Mouse (Mus musculus) lung, postnatal 14 days (tissue): ENCODE measurements around the gene Tgif1.
A peak's percentile ranks its signal among the peaks of the same experiment; 100 is the strongest.

Experiments
- DNase-seq: peaks from one replicate; pipeline ENCODE4 v3.0.0; 2021

Gene Tgif1

DNA sequence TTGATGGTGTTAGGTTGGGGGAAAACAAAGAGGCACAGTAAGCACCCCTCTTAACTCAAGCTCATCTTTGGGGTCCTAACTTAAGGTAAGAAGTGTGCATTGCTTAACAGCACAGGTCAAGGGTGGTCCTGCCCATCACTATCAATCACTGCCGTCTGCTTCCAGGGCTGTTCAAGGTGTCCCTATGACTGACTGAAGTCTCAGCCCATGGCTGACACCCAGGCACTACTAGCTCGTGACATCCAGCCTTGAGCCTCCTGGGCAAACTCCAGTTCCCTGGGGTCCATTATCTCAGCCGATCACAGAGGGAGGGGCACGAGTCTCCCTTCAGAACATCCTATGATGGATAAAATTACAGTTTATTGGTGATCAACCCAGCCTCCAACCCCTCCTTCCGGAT is 12.7 kb upstream of the Tgif1 start:
- DNase-seq: no peak

DNA sequence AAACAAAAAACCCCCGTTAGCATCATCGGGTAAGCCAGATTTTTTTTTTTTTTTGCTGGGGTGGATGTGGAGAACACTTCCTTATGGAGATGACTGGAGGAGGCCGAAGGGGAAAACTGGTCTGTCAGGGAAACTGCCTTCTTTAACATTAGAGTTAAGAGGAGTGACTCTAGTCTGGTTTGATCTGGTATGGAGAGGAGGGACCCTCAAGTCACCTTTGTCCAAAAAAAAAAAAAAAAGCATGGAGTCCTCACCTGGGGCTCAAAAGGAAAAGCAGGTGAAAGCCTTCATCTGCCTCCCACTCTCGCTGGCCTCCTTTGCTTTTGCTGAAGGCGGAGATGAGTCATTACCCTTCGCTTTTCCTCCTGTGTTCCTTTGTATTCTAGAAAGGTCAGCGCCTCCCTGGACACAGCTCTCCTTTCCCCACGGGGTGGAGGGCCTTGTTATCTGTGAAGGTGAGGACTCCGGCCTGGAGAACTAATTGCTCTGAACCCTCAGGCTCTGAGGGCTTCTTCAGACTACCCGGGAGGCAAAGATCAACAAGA is 11.8 kb upstream of the Tgif1 start:
- no peak for DNase-seq

DNA sequence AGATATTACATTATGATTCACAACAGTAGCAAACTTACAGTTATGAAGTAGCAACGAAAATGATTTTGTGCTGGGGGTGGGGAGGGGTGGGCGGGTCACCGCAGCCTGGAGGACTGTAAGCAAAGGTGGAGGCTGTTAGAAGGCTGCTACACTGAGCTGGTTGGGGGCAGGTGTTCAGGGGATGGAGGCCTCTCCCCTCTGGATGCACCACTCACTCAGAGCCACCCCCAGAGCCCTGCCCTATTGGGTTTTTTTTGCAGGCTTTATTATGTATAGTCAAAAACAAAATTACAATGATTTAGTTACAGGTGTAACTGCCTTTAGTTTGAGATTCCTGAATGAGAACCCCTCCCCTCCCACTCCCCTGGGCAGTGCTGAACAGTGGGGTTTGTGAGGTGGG is 11.3 kb upstream of the Tgif1 start:
- DNase-seq: no peak

DNA sequence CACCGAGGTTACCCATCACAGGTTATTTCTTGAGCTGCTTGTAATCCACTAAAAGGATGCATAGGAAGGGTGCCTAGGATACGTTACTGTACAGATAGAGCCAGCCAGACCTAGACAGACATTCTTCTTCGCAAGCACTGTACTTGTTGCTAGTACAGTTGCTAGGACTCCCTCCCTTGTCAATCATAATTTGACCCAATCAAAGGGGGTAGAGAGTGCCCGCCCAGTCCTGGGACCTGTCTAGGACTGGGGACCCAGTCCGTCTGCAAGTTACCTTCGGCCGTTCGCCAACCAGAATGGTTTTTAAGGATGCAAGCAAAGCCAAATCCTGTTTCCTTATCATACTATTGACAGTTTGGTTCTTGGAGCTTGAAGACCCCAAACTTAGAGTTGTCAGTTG is 10.8 kb upstream of the Tgif1 start:
- no peak for DNase-seq

DNA sequence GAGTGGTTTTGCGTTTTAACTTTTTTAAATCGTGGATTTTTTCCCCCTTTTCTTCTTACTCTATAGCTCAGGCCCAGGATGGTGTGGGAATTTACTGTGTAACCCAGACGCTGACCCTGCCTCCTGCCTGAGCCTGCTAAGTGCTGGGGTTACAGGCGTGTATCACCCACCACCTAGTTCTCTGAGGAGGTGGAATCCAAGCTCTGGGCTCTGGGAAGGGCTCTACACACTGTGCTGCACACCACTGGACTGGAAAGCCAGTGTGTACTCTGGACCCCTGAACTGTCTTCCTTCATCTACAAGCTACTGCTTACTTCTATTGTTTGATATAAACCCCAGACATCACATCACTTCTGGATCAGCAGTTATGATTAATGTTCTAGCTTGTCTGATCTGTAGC is 5.5 kb upstream of the Tgif1 start:
- no peak for DNase-seq

DNA sequence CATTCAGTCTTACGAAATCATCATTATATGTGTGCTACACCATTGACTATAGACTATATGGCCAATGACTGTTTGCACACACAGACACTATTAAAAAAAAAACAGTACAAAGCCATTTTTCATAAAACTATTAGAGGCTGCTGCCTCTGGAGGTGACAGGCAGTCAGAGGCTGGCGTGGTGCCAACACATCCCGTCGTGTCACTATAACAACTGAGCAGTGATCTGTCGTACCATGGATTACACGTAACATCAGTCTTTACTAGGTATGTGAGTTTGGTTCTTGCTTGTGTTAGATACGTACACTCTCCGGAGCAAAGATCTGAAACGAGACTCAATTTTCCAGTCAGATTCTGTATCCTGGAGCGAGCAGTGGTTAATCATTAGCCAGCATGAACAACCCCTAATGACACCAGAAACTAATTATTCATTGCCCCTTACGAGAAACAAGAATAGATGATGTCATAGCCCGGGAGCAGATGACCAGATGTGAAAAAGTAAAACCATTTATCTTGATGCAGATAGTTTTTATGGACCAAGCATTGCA is 3.6 kb upstream of the Tgif1 start:
- DNase-seq: peak; percentile 12

DNA sequence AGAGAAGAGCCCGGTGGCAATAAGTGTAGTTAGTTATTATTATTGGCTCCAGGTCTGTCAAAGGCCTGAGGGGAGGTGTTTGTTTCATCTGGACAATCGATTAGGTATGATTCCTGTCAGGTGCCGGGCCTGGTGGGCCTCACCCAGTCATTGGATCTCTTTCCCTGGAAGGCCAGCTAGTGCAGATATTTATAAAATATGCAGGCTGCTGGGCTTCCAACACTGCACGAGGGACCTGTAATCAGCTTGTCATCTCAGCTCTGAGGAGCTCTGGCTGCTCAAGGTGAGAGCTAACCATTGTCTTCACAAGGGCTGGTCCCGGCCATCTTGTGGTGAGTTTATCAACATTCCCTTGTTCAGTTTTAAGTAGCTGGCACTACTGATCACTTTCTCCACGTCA is 675 bp upstream of the Tgif1 start:
- no peak for DNase-seq

DNA sequence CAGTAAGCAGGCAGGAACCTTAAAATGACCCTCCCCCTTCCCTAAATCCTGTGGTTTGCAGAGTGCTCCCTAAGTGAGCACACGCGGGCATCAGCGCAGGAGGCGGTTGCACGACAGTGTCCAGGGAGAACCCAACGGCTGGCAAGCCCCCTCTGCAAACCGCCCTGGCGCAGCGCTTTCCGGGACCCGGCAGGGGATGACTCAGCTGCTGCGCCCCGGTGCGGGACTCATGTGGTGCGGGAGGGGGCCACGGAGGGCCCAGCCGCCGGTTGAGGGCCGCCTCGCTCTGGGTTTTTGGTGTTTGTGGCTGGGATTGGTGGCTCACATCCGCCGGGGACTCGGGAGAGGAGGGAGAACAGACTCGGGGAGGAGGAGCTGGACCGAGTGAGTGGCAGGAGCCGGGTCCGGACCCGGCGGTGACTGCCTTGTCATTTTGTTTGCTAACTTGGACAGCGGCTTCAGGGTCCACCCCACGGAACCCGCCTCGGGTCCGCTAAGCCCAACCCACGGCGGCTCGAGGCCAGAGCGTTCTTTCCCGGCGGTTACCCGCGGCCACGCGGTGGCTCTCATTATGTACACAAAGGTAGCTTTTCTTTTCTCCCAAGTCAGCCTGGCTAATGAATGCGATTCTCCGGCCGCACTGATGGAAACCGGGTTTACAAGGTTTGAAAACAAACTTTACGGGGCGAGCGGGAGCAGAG is 510 bp downstream of the Tgif1 start:
- peak; percentile 87 for DNase-seq

DNA sequence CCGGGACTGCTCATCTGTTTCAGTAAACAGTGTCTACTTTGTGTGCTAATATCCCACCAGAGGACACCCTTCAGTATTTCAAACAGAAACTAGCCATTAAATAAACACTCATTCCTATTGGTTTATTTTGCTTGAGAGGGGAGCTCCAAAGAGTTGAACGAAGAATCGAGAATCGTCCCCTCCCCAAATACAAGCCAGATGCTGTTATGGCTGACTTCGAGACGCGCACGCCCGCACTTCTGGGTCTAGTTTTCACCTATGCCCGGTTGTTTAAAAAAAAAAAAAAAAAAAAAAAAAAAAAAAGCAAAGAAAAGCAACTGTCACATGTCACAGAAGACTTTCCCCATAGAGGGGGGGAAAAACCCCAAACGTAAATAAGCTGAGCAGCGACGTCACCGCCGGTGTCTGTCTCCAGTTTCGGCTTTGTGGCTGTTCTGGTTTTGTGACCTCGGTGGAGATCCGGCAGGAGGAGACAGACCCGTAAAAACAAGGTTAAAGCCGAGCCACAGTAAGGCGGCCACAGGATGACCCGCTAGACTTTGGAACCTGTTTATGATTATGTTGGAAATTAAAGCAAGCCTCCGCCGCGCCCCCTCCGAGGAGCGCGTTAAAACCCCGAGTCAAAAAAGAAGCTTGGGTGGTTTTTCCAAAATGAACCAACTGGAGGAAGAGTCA is 1.2 kb downstream of the Tgif1 start:
- peak; percentile 51 for DNase-seq

DNA sequence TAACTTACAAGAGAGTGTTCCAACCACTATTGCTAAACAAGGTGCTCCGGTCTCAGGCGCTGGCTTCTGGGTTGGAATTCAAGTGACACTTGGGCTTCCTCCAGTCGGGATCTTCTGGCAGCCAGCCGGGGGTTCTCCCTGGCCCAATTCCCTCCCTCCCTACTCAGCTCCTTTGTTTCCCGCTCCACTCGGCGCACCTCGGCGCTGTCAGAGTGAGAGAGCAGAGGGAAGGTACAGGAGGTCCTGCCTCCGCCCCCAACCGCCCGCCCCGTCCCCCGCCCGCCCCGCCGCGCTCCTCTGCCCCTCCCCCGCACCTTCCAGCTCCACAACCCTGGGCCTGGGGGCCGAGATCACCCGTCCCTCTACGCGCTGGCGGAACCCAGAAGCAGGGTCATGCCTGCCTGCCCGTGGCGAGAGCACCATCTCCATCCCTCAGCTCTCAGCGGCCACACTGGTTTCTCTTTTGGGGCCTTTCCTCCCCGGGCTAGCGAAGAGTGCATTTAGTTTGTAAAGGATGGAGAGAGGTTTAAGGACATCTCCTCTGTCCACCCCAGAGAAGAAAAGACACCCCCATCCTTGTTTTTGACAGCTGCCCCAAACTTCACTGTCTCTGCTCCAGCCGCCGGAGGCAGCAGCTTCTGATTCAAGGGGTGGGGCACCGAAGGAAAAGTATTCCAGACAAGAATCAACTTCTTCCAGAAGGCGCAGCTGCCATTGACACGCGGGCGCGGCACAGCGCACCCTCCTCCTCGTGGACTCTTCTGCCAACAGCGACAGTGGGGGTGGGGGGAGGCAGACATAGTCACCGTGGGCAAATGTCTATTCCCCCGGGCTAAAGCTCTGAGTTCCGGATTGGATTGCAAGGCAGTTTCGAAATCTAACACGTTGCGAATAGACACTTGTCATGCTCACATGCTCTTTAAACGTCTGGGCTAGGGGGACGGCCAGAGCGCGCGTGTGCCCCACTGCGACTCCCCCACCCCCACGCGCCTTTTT is 2.1 kb downstream of the Tgif1 start:
- DNase-seq: peak; percentile 85

DNA sequence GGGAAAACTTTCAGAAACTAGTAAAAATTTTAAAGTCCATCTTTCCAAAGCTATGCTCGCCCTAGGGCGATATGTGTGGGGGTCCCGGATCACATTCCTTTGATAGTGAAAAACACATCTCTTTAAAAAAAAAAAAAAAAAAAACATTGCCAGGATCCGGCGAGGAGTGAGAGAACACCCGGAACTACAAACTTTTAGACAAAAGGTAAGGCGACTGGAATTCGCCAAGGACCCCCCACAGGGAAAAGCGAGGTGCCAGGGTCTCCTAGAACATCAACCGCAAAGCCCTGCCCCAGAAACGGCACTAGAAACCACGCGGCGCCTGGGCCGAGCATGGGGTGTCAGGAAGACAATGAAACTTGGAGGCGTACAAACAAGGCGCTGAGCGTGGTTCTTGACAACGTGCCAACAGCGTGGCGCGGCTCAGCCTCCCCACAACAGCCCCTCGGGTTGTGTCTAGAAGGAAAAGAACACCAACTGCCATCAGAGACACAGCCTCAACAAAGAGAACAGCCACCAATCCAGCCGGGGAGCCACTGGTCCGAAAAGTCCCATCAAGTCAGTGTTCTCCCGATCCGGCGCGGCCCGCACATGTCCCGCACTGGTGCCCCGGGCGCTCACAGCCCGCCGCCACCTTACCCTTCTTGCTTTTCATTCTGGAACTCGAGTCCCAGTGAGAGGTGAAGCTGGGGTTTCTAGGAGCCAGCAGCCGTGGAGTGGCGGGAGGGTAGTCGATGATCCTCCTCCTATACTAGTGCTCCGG is 2.9 kb downstream of the Tgif1 start:
- peak; percentile 66 for DNase-seq

DNA sequence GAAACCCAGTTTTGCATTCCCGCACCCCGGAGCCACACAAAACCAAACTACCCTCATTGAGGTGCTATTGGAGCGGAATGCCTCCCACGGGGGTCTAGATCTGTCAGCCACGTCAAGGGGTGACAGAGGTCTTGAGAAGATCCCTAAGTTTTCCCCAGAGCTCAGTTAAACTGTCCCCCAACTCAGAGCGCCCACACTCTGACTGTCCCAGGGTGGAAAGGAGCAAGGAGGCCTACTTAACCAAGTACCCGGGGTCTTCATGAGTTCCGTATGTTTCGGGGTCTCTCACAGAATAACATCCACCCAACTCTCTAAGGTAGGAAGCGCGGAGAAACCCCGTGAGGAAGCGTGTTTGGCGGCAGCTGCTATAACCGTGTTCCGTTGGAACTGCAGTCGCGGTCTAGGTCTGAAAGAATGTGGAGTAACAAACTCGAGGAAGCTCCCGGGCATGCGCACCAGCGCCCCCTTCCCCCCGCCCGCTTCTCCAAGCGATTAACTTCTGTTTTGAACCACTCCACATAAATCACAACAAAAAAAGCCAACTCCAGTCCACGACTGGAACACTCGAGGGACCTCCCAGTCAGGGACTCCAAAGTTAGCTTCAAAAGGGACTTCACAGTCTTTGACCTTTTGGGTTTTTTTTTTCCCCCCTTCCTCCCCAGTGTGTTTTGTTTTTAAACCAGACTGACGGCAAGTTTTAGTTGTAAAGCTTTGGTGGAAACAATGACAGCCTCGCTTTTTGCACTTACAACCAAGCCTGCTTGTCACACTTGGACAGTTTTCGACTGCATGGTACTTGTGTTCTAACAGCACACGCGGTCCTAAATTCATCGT is 3.7 kb downstream of the Tgif1 start:
- DNase-seq: peak; percentile 94

DNA sequence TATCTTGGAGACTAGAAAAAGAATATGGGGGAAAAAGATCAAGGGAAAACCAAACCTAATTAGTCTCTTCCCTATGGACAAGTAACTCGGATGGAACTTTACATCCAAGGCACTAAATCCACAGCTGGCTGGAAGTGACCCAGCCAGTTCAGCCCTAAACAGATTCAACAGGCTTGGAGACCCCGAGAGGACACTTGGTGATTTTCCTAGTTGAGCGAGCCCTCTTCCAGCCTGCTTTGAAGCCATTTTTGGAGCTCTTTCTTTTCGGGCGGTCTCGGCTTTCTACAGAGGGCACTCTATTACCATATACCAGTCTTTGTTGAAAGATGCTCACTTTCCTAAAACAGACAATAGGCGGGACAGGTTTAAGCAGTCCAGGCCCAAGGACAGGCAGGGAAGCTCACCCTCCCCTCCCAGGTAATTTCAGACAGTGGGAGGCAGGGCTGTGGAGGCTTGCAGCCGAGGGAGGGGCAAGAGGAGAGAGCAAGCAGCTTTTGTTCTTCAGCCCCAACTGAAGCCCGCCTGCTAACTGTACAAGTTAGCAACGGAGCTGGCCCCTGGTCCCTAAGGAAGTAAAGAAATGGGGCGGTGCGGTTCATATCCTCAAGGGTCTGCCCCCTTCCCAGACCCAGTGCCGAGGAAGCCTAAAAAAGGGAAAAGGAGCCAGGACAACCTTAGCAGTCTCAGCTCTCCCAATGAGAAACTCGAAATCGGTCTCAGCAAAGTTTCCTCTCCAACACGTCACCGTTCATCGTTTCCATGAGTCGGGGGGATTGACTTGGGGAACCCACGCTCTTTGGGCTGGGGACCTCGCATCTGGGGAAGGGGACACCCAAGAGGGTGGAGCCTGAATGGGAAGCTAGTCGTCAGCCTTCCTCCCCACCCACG is 4.6 kb downstream of the Tgif1 start:
- DNase-seq: peak; percentile 59

DNA sequence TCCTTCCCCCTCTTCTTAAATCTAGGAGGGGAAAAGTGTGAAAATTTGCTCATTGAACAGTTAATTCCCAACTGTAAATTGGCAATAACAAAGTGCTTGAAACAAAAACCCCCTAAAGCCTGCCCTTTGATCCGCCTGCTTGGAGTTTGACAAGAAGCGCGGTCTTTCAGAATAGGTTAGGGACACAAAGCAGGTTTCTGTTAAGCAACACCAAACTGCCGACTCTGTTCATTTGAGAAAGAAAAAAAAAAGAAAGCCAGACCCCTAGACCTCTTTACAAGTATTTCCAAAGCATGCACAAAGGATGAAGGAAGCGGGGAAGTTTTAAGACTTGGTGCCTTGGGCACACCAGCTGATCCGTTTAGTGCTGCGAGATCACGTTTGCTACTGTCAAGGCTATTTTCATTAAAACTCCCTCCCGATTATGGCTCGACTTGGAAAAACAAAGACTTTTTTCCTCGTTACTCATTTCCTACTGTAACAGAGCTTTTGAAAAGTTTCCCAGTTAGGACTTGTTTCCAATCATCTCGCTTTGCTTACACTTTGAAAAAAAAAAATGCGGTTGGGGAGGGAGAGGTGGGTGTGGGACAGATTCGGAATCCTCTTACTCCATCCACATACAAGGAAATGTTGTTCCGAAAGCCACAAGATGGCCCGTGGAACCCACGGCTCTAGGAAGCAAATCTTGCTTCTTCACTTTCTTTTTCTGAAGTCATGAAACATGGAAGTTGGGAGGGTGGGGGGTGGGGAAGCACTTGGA is 5.4 kb downstream of the Tgif1 start:
- DNase-seq: peak; percentile 20

DNA sequence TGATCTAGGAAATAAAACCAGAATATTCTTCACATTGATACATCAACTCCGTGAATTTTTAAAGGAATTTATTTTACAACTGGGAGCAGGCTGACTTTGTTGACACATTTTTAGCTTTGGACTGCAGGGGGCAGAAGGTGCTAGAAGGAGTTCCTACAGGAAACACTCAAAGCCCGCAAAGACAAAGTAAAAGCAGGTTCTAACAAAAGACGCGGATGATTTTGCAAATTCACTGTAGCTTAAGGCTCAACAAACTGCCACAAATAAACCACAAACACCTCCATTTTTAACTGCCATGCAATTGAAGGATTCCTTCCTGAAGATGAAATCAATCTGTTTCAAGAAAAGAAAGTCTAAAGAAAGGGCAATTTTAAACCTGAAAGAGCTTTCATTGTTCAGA is 6.3 kb downstream of the Tgif1 start:
- DNase-seq: peak; percentile 67

DNA sequence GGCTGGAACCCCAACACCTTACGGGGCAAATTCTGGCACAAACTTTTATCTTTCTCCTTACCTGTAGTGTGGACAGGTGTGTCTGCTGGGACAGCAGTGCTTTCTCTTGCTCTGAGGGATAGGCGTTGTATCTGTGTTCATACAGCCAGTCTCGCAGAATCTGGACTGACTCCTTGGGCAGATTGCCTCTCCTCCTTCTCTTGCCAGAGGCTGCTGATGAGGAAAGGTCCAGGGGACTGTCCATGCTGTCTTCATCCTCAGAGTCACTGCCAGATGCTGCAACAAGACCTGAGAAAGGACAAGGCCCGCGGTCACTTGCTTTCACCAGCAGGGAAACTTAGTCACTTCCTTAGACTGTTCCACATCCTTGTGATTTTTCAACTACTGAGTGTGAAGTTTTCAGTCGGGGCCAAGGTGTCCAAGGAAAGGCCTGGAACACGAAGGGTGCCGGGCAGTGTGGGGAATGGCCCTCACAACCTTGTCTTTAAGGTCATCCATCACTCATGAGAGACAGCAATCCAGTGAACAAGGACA is 7.2 kb downstream of the Tgif1 start:
- no peak for DNase-seq

DNA sequence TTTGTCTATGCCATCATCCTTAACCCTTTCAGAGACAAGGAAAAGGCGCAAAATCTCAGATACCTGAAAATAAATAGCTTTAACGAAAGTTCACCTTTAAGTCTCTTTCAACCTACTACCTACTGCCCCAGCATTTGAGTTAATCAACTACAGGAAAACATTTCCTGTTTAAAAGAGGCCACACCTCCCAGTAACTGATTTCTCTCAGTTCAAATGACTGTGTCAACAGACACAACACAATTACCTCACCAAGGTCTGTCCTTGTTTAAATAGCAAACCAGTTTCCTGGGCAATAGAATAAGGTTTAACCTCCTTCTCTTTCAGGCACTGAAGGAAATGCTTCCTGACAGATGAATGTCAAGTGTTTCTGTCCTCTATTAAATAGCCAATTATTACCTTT is 7.8 kb downstream of the Tgif1 start:
- no peak for DNase-seq

DNA sequence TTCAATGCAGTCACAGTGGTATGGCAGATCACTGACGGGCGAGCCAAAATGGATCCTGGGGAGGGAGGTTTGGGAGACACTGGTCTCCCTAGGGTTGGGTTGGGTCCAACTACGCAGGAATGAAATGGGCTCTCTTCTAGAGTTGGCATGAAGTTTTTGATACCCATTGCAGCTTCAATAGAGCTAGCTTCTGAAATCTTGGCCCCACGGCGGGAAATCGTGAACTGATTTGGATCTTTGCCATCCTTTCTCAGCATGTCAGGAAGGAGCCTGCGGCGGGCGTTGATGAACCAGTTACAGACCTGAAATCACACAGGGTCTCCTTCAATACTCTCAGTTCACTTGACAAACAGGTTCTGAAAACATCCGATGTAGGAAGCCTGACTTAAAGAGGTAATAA is 8.4 kb downstream of the Tgif1 start:
- peak; percentile 9 for DNase-seq

DNA sequence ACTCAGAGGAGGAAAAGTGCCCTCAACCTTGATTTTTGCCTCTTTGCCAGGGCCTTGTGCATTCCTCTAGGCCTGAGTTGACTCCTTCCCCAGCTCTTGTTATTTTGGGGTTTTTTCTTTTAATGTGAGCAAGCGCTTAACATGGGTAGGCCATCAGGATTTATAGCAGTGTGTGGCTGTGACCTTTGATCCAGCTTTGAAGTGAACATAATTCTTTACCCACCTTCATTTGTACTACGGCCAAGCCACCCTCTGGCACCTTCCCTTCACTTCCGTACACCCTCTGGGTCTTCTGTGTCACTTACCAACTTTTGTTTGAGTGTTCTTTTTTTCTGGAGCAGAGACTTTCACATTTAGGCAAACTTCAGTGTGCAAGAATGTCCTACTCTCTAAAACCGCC is 10.1 kb downstream of the Tgif1 start:
- DNase-seq: no peak
